Mouse (Mus musculus): ENCODE data around the gene Ypel5. TPM values are rescaled to one million over a fixed set of nuclear protein-coding genes. Genes with fewer than 3 reads are reported as not detected.

Gene Ypel5
- polyA plus RNA-seq, 1 experiment from 2014 or later: 118 TPM

GRCm38 (mm10) chr17:72863226-72863625 is 27.0 kb downstream of the Ypel5 start:
- Histone ChIP-seq H3K4me3 (ENCODE audit: low read depth, low read length) (no peak overlapping the region), H3K9ac (ENCODE audit: low read length) (no peak overlapping the region), H3K4me2 (ENCODE audit: low read length) (no peak overlapping the region), H3K36me3 (ENCODE audit: control insufficient read depth, insufficient read depth, low read length) (no peaks in the 10 kb centered on the region), H3K4me1 (ENCODE audit: control insufficient read depth, insufficient read depth, low read length) (no peaks in the 10 kb centered on the region), H3K27me3 (replicated peaks; ENCODE audit: control insufficient read depth, insufficient read depth, low read length) (no peaks in the 10 kb centered on the region), H3K9me3 (replicated peaks; ENCODE audit: control insufficient read depth, low read length) (no peaks in the 10 kb centered on the region), H3K27ac (ENCODE audit: low read depth, low read length) (no peak overlapping the region)
- ATAC-seq (no peak), DNase-seq (ENCODE audit: low spot score) (no peak)
- 82% methylated on average over 10 of the region's 10 CpGs for WGBS

- Histone ChIP-seq H3K4me3 (ENCODE audit: low read depth, low read length) (no peak overlapping the region), H3K27ac (ENCODE audit: low read depth, low read length) (no peak overlapping the region), H3K9ac (ENCODE audit: low read length) (no peak overlapping the region), H3K9me3 (replicated peaks; ENCODE audit: control insufficient read depth, low read length) (no peaks in the 10 kb centered on the region), H3K36me3 (ENCODE audit: control insufficient read depth, insufficient read depth, low read length) (no peaks in the 10 kb centered on the region), H3K4me1 (ENCODE audit: control insufficient read depth, insufficient read depth, low read length) (no peaks in the 10 kb centered on the region), H3K27me3 (replicated peaks; ENCODE audit: control insufficient read depth, insufficient read depth, low read length) (no peaks in the 10 kb centered on the region), H3K4me2 (ENCODE audit: low read length) (no peak overlapping the region)
- DNase-seq (ENCODE audit: low spot score) (no peak), ATAC-seq (no peak)
- 88% methylated on average over 3 of the region's 3 CpGs for WGBS
These were observed 30.5 kb downstream of the Ypel5 start for GRCm38 (mm10) chr17:72866624-72867245.

GRCm38 (mm10) chr17:72868181-72868580 is 31.9 kb downstream of the Ypel5 start:
- no peak overlapping the region for H3K27ac ChIP-seq (ENCODE audit: low read depth, low read length)
- no peaks in the 10 kb centered on the region for H3K9me3 ChIP-seq (replicated peaks; ENCODE audit: control insufficient read depth, low read length)
- no peaks in the 10 kb centered on the region for H3K27me3 ChIP-seq (replicated peaks; ENCODE audit: control insufficient read depth, insufficient read depth, low read length)
- no peak overlapping the region for H3K9ac ChIP-seq (ENCODE audit: low read length)
- ATAC-seq (no peak), DNase-seq (ENCODE audit: low spot score) (no peak)
- H3K4me3 ChIP-seq (ENCODE audit: low read depth, low read length): no peak overlapping the region
- 84% methylated on average over 2 of the region's 2 CpGs for WGBS
- H3K36me3 ChIP-seq (ENCODE audit: control insufficient read depth, insufficient read depth, low read length): no peaks in the 10 kb centered on the region
- no peak overlapping the region for H3K4me2 ChIP-seq (ENCODE audit: low read length)
- H3K4me1 ChIP-seq (ENCODE audit: control insufficient read depth, insufficient read depth, low read length): no peaks in the 10 kb centered on the region

GRCm38 (mm10) chr17:72878979-72879378 is 42.7 kb downstream of the Ypel5 start:
- no peak overlapping the region for H3K4me3 ChIP-seq (ENCODE audit: low read depth, low read length)
- H3K27me3 ChIP-seq (replicated peaks; ENCODE audit: control insufficient read depth, insufficient read depth, low read length): no peaks in the 10 kb centered on the region
- no peaks in the 10 kb centered on the region for H3K9me3 ChIP-seq (replicated peaks; ENCODE audit: control insufficient read depth, low read length)

GRCm38 (mm10) chr17:72880156-72880555 is 43.9 kb downstream of the Ypel5 start:
- no peak overlapping the region for H3K4me3 ChIP-seq (ENCODE audit: low read depth, low read length)
- no peak for DNase-seq (ENCODE audit: low spot score)
- H3K9ac ChIP-seq (ENCODE audit: low read length): no peak overlapping the region
- H3K4me1 ChIP-seq (ENCODE audit: control insufficient read depth, insufficient read depth, low read length): no peaks in the 10 kb centered on the region
- H3K27me3 ChIP-seq (replicated peaks; ENCODE audit: control insufficient read depth, insufficient read depth, low read length): no peaks in the 10 kb centered on the region
- no peak overlapping the region for H3K27ac ChIP-seq (ENCODE audit: low read depth, low read length)
- no peak for ATAC-seq
- no peak overlapping the region for H3K4me2 ChIP-seq (ENCODE audit: low read length)
- no peaks in the 10 kb centered on the region for H3K36me3 ChIP-seq (ENCODE audit: control insufficient read depth, insufficient read depth, low read length)
- H3K9me3 ChIP-seq (replicated peaks; ENCODE audit: control insufficient read depth, low read length): no peaks in the 10 kb centered on the region
- WGBS: 82% methylated on average over 3 of the region's 3 CpGs

More at GRCm38 (mm10) chr17:72878979-72879378, 42.7 kb downstream of the Ypel5 start:
- WGBS: 92% methylated on average over 9 of the region's 9 CpGs
- Histone ChIP-seq H3K27ac (ENCODE audit: low read depth, low read length) (no peak overlapping the region), H3K36me3 (ENCODE audit: control insufficient read depth, insufficient read depth, low read length) (no peaks in the 10 kb centered on the region), H3K4me1 (ENCODE audit: control insufficient read depth, insufficient read depth, low read length) (no peaks in the 10 kb centered on the region), H3K9ac (ENCODE audit: low read length) (no peak overlapping the region), H3K4me2 (ENCODE audit: low read length) (no peak overlapping the region)
- DNase-seq (ENCODE audit: low spot score): no peak
- no peak for ATAC-seq

- DNase-seq (ENCODE audit: low spot score) (no peak), ATAC-seq (no peak)
- Histone ChIP-seq H3K27me3 (replicated peaks; ENCODE audit: control insufficient read depth, insufficient read depth, low read length) (no peaks in the 10 kb centered on the region), H3K9me3 (replicated peaks; ENCODE audit: control insufficient read depth, low read length) (no peaks in the 10 kb centered on the region), H3K36me3 (ENCODE audit: control insufficient read depth, insufficient read depth, low read length) (no peaks in the 10 kb centered on the region), H3K4me1 (ENCODE audit: control insufficient read depth, insufficient read depth, low read length) (no peaks in the 10 kb centered on the region), H3K4me3 (ENCODE audit: low read depth, low read length) (no peak overlapping the region), H3K4me2 (ENCODE audit: low read length) (no peak overlapping the region), H3K9ac (ENCODE audit: low read length) (no peak overlapping the region), H3K27ac (ENCODE audit: low read depth, low read length) (no peak overlapping the region)
- WGBS: 69% methylated on average over 3 of the region's 3 CpGs
These were observed 44.8 kb downstream of the Ypel5 start for GRCm38 (mm10) chr17:72881051-72881450.

GRCm38 (mm10) chr17:72881804-72882203 is 45.6 kb downstream of the Ypel5 start:
- no peak overlapping the region for H3K4me3 ChIP-seq (ENCODE audit: low read depth, low read length)

GRCm38 (mm10) chr17:72889556-72890397 is 53.5 kb downstream of the Ypel5 start:
- ATAC-seq (peak; percentile 89), DNase-seq (ENCODE audit: low spot score) (peak; percentile 95)
- Histone ChIP-seq H3K27ac (ENCODE audit: low read depth, low read length) (no peak overlapping the region; the same call in 1 of the 2 replicates), H3K9ac (ENCODE audit: low read length) (peak overlapping the region; percentile 10; the same call in 1 of the 2 replicates), H3K4me2 (ENCODE audit: low read length) (peak overlapping the region; percentile 30; the same call in 1 of the 2 replicates), H3K36me3 (ENCODE audit: control insufficient read depth, insufficient read depth, low read length) (no peaks in the 10 kb centered on the region), H3K4me1 (ENCODE audit: control insufficient read depth, insufficient read depth, low read length) (0 out of 2 replicates have a peak, but pooled peaks cover 2% of the 10 kb centered on the region), H3K27me3 (replicated peaks; ENCODE audit: control insufficient read depth, insufficient read depth, low read length) (no peaks in the 10 kb centered on the region), H3K4me3 (ENCODE audit: low read depth, low read length) (no peak overlapping the region), H3K9me3 (replicated peaks; ENCODE audit: control insufficient read depth, low read length) (no peaks in the 10 kb centered on the region)
- 5% methylated on average over 20 of the region's 20 CpGs for WGBS

More at GRCm38 (mm10) chr17:72881804-72882203, 45.6 kb downstream of the Ypel5 start:
- Histone ChIP-seq H3K27me3 (replicated peaks; ENCODE audit: control insufficient read depth, insufficient read depth, low read length) (no peaks in the 10 kb centered on the region), H3K9me3 (replicated peaks; ENCODE audit: control insufficient read depth, low read length) (no peaks in the 10 kb centered on the region), H3K4me1 (ENCODE audit: control insufficient read depth, insufficient read depth, low read length) (no peaks in the 10 kb centered on the region), H3K9ac (ENCODE audit: low read length) (no peak overlapping the region), H3K27ac (ENCODE audit: low read depth, low read length) (no peak overlapping the region), H3K36me3 (ENCODE audit: control insufficient read depth, insufficient read depth, low read length) (no peaks in the 10 kb centered on the region), H3K4me2 (ENCODE audit: low read length) (no peak overlapping the region)
- DNase-seq (ENCODE audit: low spot score): no peak
- ATAC-seq: no peak
- 58% methylated on average over 1 of the region's 1 CpGs for WGBS
